7 mouse cellular contexts compared by ENCODE assay signal in the genomic region with DNA sequence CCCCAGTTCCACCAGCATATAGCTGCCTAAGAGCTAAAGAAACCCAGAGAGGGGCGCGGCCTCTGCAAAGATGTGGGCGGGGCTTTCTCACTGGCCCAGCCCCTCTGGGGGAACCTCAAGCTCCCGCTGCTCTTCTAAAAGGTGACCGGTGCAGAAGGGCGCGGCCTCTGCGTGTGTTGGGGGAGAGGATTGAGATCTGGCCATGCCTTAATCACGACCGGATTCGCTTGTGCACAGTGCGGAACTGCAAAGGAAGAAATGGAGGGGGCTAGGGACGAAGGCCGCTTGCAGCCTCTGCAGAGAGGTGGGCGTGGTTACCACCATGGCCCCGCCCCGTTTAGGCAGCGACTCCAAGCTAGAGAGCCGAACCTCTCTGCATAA. TPM values are rescaled to one million over a fixed set of nuclear protein-coding genes. Genes with fewer than 3 reads are reported as not detected.
DNase-seq lines count a peak whose midpoint lies in the region; ATAC-seq and TF ChIP-seq lines count a peak whose summit lies in the region.

No protein-coding gene starts in this region.

- H3K9ac ChIP-seq in embryonic facial prominence, embryonic 12.5 days = 0 out of 2 replicates have a peak overlapping the region, but pooled peaks have one; percentile 80
- H3K9ac ChIP-seq in limb, embryonic 12.5 days (replicated peaks) = peak overlapping the region; percentile 81
- H3K9ac ChIP-seq in midbrain, embryonic 15.5 days = peak overlapping the region; percentile 86

- peak; percentile 98 for DNase-seq in adrenal gland, postnatal 25 days
- DNase-seq in heart, adult 18-20 months = peak; percentile 97 to 98
- peak; percentile 98 for DNase-seq in kidney, adult 2 months
- peak; percentile 93 to 96 for DNase-seq in spleen, adult 2 months (ENCODE audit: low read depth in 1 of 2, low spot score in 2 of 2)

- H3K9me3 ChIP-seq in embryonic facial prominence, embryonic 12.5 days = no peaks in the 10 kb centered on the region
- no peaks in the 10 kb centered on the region for H3K9me3 ChIP-seq in limb, embryonic 12.5 days
- no peaks in the 10 kb centered on the region for H3K9me3 ChIP-seq in midbrain, embryonic 15.5 days

- no peaks in the 10 kb centered on the region; the same call in 1 of the 2 replicates for H3K27me3 ChIP-seq in embryonic facial prominence, embryonic 12.5 days
- H3K27me3 ChIP-seq in kidney, adult 2 months (replicated peaks; ENCODE audit: control insufficient read depth, insufficient read depth, low read length) = no peaks in the 10 kb centered on the region
- peaks cover 14% of the 10 kb centered on the region; the same call in 1 of the 2 replicates for H3K27me3 ChIP-seq in limb, embryonic 12.5 days
- H3K27me3 ChIP-seq in midbrain, embryonic 15.5 days (replicated peaks) = no peaks in the 10 kb centered on the region; the same call in 1 of the 2 replicates
- H3K27me3 ChIP-seq in spleen, adult 2 months (ENCODE audit: control insufficient read depth, insufficient read depth, low read length) = no peaks in the 10 kb centered on the region; the same call in none of the 2 replicates

- H3K4me1 ChIP-seq in embryonic facial prominence, embryonic 12.5 days = peaks cover 24% of the 10 kb centered on the region
- peaks cover 39% of the 10 kb centered on the region for H3K4me1 ChIP-seq in kidney, adult 2 months (ENCODE audit: control insufficient read depth, insufficient read depth, low read length)
- H3K4me1 ChIP-seq in limb, embryonic 12.5 days (replicated peaks) = peaks cover 14% of the 10 kb centered on the region
- H3K4me1 ChIP-seq in midbrain, embryonic 15.5 days = peaks cover 28% of the 10 kb centered on the region
- peaks cover 3% of the 10 kb centered on the region for H3K4me1 ChIP-seq in spleen, adult 2 months (ENCODE audit: control insufficient read depth, insufficient read depth, insufficient read length)

- H3K4me2 ChIP-seq in embryonic facial prominence, embryonic 12.5 days (replicated peaks) = peak overlapping the region; percentile 90
- peak overlapping the region; percentile 85 for H3K4me2 ChIP-seq in limb, embryonic 12.5 days
- H3K4me2 ChIP-seq in midbrain, embryonic 15.5 days = peak overlapping the region; percentile 85

- TF ChIP-seq CTCF in kidney, adult 2 months (conservative IDR thresholded peaks at IDR 0.05; ENCODE audit: insufficient read depth, insufficient read length, low read depth, low read length) = no peak
- no peak for TF ChIP-seq CTCF in spleen, adult 2 months (IDR thresholded peaks at IDR 0.05; ENCODE audit: extremely low read depth, insufficient read depth, insufficient read length, insufficient replicate concordance)

- H3K36me3 ChIP-seq in embryonic facial prominence, embryonic 12.5 days = no peaks in the 10 kb centered on the region
- H3K36me3 ChIP-seq in kidney, adult 2 months (ENCODE audit: control insufficient read depth, insufficient read depth, low read length) = no peaks in the 10 kb centered on the region
- 0 out of 2 replicates have a peak, but pooled peaks cover 6% of the 10 kb centered on the region for H3K36me3 ChIP-seq in limb, embryonic 12.5 days
- H3K36me3 ChIP-seq in midbrain, embryonic 15.5 days (replicated peaks) = no peaks in the 10 kb centered on the region
- no peaks in the 10 kb centered on the region for H3K36me3 ChIP-seq in spleen, adult 2 months (ENCODE audit: control insufficient read depth, insufficient read depth, low read length)

- peak; percentile 15 for TF ChIP-seq POLR2A in kidney, adult 2 months (IDR thresholded peaks at IDR 0.05; ENCODE audit: low read depth, low read length)
- no peak for TF ChIP-seq POLR2A in spleen, adult 2 months (IDR thresholded peaks at IDR 0.05; ENCODE audit: low read depth, low read length)

- no peak overlapping the region for H3K27ac ChIP-seq in embryonic facial prominence, embryonic 12.5 days
- H3K27ac ChIP-seq in kidney, adult 2 months (ENCODE audit: insufficient read depth, low read depth, low read length) = peak overlapping the region; percentile 18; the same call in 1 of the 2 replicates
- no peak overlapping the region for H3K27ac ChIP-seq in limb, embryonic 12.5 days
- peak overlapping the region; percentile 83 for H3K27ac ChIP-seq in midbrain, embryonic 15.5 days
- no peak overlapping the region for H3K27ac ChIP-seq in spleen, adult 2 months (ENCODE audit: insufficient read depth, low read length)

- WGBS in embryonic facial prominence, embryonic 12.5 days = under 1% methylated on average over 19 of the region's 19 CpGs
- WGBS in kidney, adult 2 months = under 1% methylated on average over 19 of the region's 19 CpGs
- under 1% methylated on average over 19 of the region's 19 CpGs for WGBS in limb, embryonic 12.5 days
- WGBS in midbrain, embryonic 15.5 days = under 1% methylated on average over 19 of the region's 19 CpGs
- 1% methylated on average over 19 of the region's 19 CpGs for WGBS in spleen, adult 2 months

- ATAC-seq in embryonic facial prominence, embryonic 12.5 days (ENCODE audit: insufficient number of reproducible peaks, insufficient read depth, low FRiP score, low TSS enrichment) = peak; percentile 95
- peak; percentile 93 for ATAC-seq in limb, embryonic 12.5 days (ENCODE audit: insufficient number of reproducible peaks, insufficient read depth, low FRiP score, low TSS enrichment, low read depth)
- ATAC-seq in midbrain, embryonic 15.5 days (replicated peaks) = peak; percentile 95

- peak overlapping the region; percentile 76 for H3K4me3 ChIP-seq in embryonic facial prominence, embryonic 12.5 days
- peak overlapping the region; percentile 62 for H3K4me3 ChIP-seq in kidney, adult 2 months (ENCODE audit: insufficient read depth, low read depth, low read length)
- peak overlapping the region; percentile 79 for H3K4me3 ChIP-seq in limb, embryonic 12.5 days (replicated peaks)
- peak overlapping the region; percentile 88 for H3K4me3 ChIP-seq in midbrain, embryonic 15.5 days
- peak overlapping the region; percentile 77 for H3K4me3 ChIP-seq in spleen, adult 2 months (ENCODE audit: extremely low read depth, insufficient read depth, insufficient read length)

RNA-seq across cellular contexts. Expression of a gene that starts 0.3 kb away (rescaled TPM):
- 27.7 and 38.8 TPM in 2 replicates for total RNA-seq in adrenal gland, postnatal 25 days (2021)
- polyA plus RNA-seq in embryonic facial prominence, embryonic 12.5 days (2016; fragmentation: Nextera tagmentation; extraction: Ambion mirVana) = 12.3 and 13.3 TPM in 2 replicates
- 10 to 100 TPM; 56.3 to 75.5 TPM for total RNA-seq in heart, adult 18-20 months (2021)
- 56.8 and 63.6 TPM in 2 replicates for polyA plus RNA-seq in kidney, adult 2 months (2012; rRNA removed)
- 9.8 and 11.4 TPM in 2 replicates for polyA plus RNA-seq in limb, embryonic 12.5 days (2016; fragmentation: Nextera tagmentation; extraction: Ambion mirVana)
- 22.1 and 23.4 TPM in 2 replicates for polyA plus RNA-seq in midbrain, embryonic 15.5 days (2015; fragmentation: Nextera tagmentation; extraction: Ambion mirVana)
- polyA plus RNA-seq in spleen, adult 2 months (2012; rRNA removed) = 8.0 and 10.1 TPM in 2 replicates

RNA-seq across cellular contexts. Expression of a gene that starts 41.5 kb away (rescaled TPM):
- total RNA-seq in adrenal gland, postnatal 25 days (2021) = 19.8 and 23.0 TPM in 2 replicates
- polyA plus RNA-seq in embryonic facial prominence, embryonic 12.5 days (2016; fragmentation: Nextera tagmentation; extraction: Ambion mirVana) = 7.2 and 8.1 TPM in 2 replicates
- total RNA-seq in heart, adult 18-20 months (2021) = 1 to 10 TPM; 2.8 to 5.7 TPM
- polyA plus RNA-seq in kidney, adult 2 months (2012; rRNA removed) = 23.6 and 25.8 TPM in 2 replicates
- polyA plus RNA-seq in limb, embryonic 12.5 days (2016; fragmentation: Nextera tagmentation; extraction: Ambion mirVana) = 8.3 and 10.2 TPM in 2 replicates
- polyA plus RNA-seq in midbrain, embryonic 15.5 days (2015; fragmentation: Nextera tagmentation; extraction: Ambion mirVana) = 26.0 and 29.5 TPM in 2 replicates
- 3.5 and 6.2 TPM in 2 replicates for polyA plus RNA-seq in spleen, adult 2 months (2012; rRNA removed)

RNA-seq across cellular contexts. Expression of a gene that starts 49.0 kb away (rescaled TPM):
- not detected in 2 replicates for total RNA-seq in adrenal gland, postnatal 25 days (2021)
- polyA plus RNA-seq in embryonic facial prominence, embryonic 12.5 days (2016; fragmentation: Nextera tagmentation; extraction: Ambion mirVana) = not detected in 2 replicates
- not detected for total RNA-seq in heart, adult 18-20 months (2021)
- not detected in 2 replicates for polyA plus RNA-seq in kidney, adult 2 months (2012; rRNA removed)
- polyA plus RNA-seq in limb, embryonic 12.5 days (2016; fragmentation: Nextera tagmentation; extraction: Ambion mirVana) = not detected in 2 replicates
- polyA plus RNA-seq in midbrain, embryonic 15.5 days (2015; fragmentation: Nextera tagmentation; extraction: Ambion mirVana) = not detected in 2 replicates
- not detected in 2 replicates for polyA plus RNA-seq in spleen, adult 2 months (2012; rRNA removed)

RNA-seq across cellular contexts. Expression of a gene that starts 57.1 kb away (rescaled TPM):
- 28.8 and 29.4 TPM in 2 replicates for total RNA-seq in adrenal gland, postnatal 25 days (2021)
- polyA plus RNA-seq in embryonic facial prominence, embryonic 12.5 days (2016; fragmentation: Nextera tagmentation; extraction: Ambion mirVana) = 66.4 and 67.1 TPM in 2 replicates
- total RNA-seq in heart, adult 18-20 months (2021) = 10 to 100 TPM; 11.5 to 13.1 TPM
- 16.4 and 18.8 TPM in 2 replicates for polyA plus RNA-seq in kidney, adult 2 months (2012; rRNA removed)
- polyA plus RNA-seq in limb, embryonic 12.5 days (2016; fragmentation: Nextera tagmentation; extraction: Ambion mirVana) = 65.2 and 66.2 TPM in 2 replicates
- 67.6 and 73.2 TPM in 2 replicates for polyA plus RNA-seq in midbrain, embryonic 15.5 days (2015; fragmentation: Nextera tagmentation; extraction: Ambion mirVana)
- polyA plus RNA-seq in spleen, adult 2 months (2012; rRNA removed) = 21.7 and 25.5 TPM in 2 replicates

Comparison
In these comparisons a context has a peak if more than half of its experiments do, and no peak if none do; other contexts are left out.
1. H3K27ac ChIP-seq: peak in kidney, adult 2 months (single experiment) and midbrain, embryonic 15.5 days (single experiment); none in embryonic facial prominence, embryonic 12.5 days (single experiment), limb, embryonic 12.5 days (single experiment) and spleen, adult 2 months (single experiment).
2. Peak in every context shown above with its lines, with median percentiles within 50 percentile points of each other: DNase-seq, ATAC-seq, H3K4me2 ChIP-seq, H3K4me3 ChIP-seq and H3K9ac ChIP-seq.